In genomic region chr17:7892676-7893075, GRCm38 (mm10) we compare ENCODE assay signal across 11 mouse cellular contexts. TPM values are rescaled to one million over a fixed set of nuclear protein-coding genes. Genes with fewer than 3 reads are reported as not detected.
A peak's percentile ranks its signal among the peaks of the same experiment; 100 is the strongest.
DNase-seq lines count a peak whose midpoint lies in the region; ATAC-seq lines count a peak whose summit lies in the region.
"Had no signal": no experiment of that assay in that cellular context is flagged by ENCODE, and none has a peak within 500 bp of the region (broad histone marks: within the 10 kb centered on the region; RNA-seq: fewer than 3 reads in every experiment).

No protein-coding gene starts in this region.

- peak; percentile 53 for DNase-seq in lung, postnatal 25 days (ENCODE audit: low spot score)
- no peak for DNase-seq in lung, postnatal 14 days
- peak; percentile 65 for DNase-seq in T-cell, adult 2 months (ENCODE audit: low spot score)
- DNase-seq in spleen, postnatal 4 days (ENCODE audit: low spot score in 2 of 2), result peak; percentile 17 to 53
- no peak for DNase-seq in cerebellum, postnatal 4 days (ENCODE audit: low spot score in 2 of 2)
- no peak for DNase-seq in layer of hippocampus, postnatal 36 days
- no peak for DNase-seq in right cerebral cortex, postnatal 14 days
- DNase-seq: cerebellum, postnatal 36 days; gastrocnemius, postnatal 10 days; liver had no signal

- peak; percentile 21; the same call in 1 of the 2 replicates for ATAC-seq in megakaryocyte progenitor cell, adult 5-6 weeks (replicated peaks; ENCODE audit: poor library complexity)

RNA-seq across cellular contexts. Expression of gene Tagap, which starts 33.1 kb away (rescaled TPM):
- 24.1 and 30.4 TPM in 2 replicates for total RNA-seq in megakaryocyte progenitor cell, adult 5-6 weeks (2015)
- 16.3 and 26.6 TPM in 2 replicates for total RNA-seq in megakaryocyte progenitor cell, adult 5-6 weeks (2017)
- 1 to 10 TPM; 4.9 to 5.4 TPM for total RNA-seq in layer of hippocampus, postnatal 36 days (2021)

RNA-seq across cellular contexts. Expression of gene Rsph3a, which starts 52.7 kb away (rescaled TPM):
- 33.0 and 46.8 TPM in 2 replicates for total RNA-seq in megakaryocyte progenitor cell, adult 5-6 weeks (2015)
- 31.1 and 37.6 TPM in 2 replicates for total RNA-seq in megakaryocyte progenitor cell, adult 5-6 weeks (2017)
- 10 to 100 TPM; 33.3 to 47.6 TPM for total RNA-seq in layer of hippocampus, postnatal 36 days (2021)

Comparison
In these comparisons a context has a peak if more than half of its experiments do, and no peak if none do; other contexts are left out.
1. DNase-seq: peak in lung, postnatal 25 days (single experiment), T-cell, adult 2 months (single experiment) and spleen, postnatal 4 days (2 of 2); none in lung, postnatal 14 days (single experiment), cerebellum, postnatal 4 days (0 of 2), layer of hippocampus, postnatal 36 days (0 of 2) and right cerebral cortex, postnatal 14 days (single experiment).